Mouse (Mus musculus): ENCODE measurements at regions not wholly inside any gene's neighbourhood (a gene's known extent, or its start where the extent isn't known, plus 50 kb on each side); places are given as distances from the start of the nearest gene placed in this dataset.

- TF ChIP-seq CTCF (IDR thresholded peaks at IDR 0.05; ENCODE audit: low read depth) (no peak), EP300 (IDR thresholded peaks at IDR 0.05; ENCODE audit: low read depth) (no peak)
Observed at GRCm38 (mm10) chr5:129270051-129270472, 173.5 kb downstream of the Adgrd1 start.

Measured in liver, embryonic 14.5 days (tissue).